Mouse (Mus musculus) embryonic facial prominence, embryonic 11.5 days (tissue): Measurements from ENCODE around the gene Plekhg5. TPM values are rescaled to one million over a fixed set of nuclear protein-coding genes. Genes with fewer than 3 reads are reported as not detected.

Experiments
- ATAC-seq: fragments of 200-750 bp; cut with Nextera tagmentation; replicated peaks from 2 replicates; pipeline ENCODE4 v1.8.0; 2017; ENCODE audit warnings: low read depth; ENCODE audit not compliant: insufficient number of reproducible peaks, low FRiP score, low TSS enrichment
- DNase-seq: peaks from one replicate; pipeline ENCODE4 v3.0.0-alpha.2; 2015; ENCODE audit warnings: low spot score
- H3K27ac ChIP-seq: fragments of 300-500 bp; sonication (generic); replicated peaks from 2 replicates; pipeline ENCODE4 v1.5.1; 2014; ENCODE audit warnings: mild to moderate bottlenecking, low read depth, low read length, control low read depth
- H3K27me3 ChIP-seq: fragments of 300-500 bp; sonication (generic); 2 replicates; pipeline ENCODE4 v1.6.1; 2014; ENCODE audit warnings: mild to moderate bottlenecking, low read length, moderate library complexity, mixed read lengths; ENCODE audit not compliant: control insufficient read depth, insufficient read depth
- H3K36me3 ChIP-seq: fragments of 300-500 bp; sonication (generic); replicated peaks from 2 replicates; pipeline ENCODE4 v1.6.1; 2014; ENCODE audit warnings: low read depth, mild to moderate bottlenecking, low read length, moderate library complexity, mixed read lengths; ENCODE audit not compliant: control insufficient read depth, insufficient read depth
- H3K4me1 ChIP-seq: fragments of 300-500 bp; sonication (generic); 2 replicates; pipeline ENCODE4 v1.6.1; 2014; ENCODE audit warnings: low read length, mixed read lengths; ENCODE audit not compliant: control insufficient read depth, insufficient read depth
- H3K4me2 ChIP-seq: fragments of 300-500 bp; sonication (generic); 2 replicates; pipeline ENCODE4 v1.6.1; 2014; ENCODE audit warnings: low read depth, mild to moderate bottlenecking, control low read depth, low read length, moderate library complexity
- H3K4me3 ChIP-seq: fragments of 300-500 bp; sonication (generic); 2 replicates; pipeline ENCODE4 v1.5.1; 2014; ENCODE audit warnings: low read depth, low read length, control low read depth
- H3K9ac ChIP-seq: fragments of 300-500 bp; sonication (generic); replicated peaks from 2 replicates; pipeline ENCODE4 v1.6.1; 2014; ENCODE audit warnings: mild to moderate bottlenecking, control low read depth, low read length
- H3K9me3 ChIP-seq: fragments of 300-500 bp; sonication (generic); replicated peaks from 2 replicates; pipeline ENCODE4 v1.6.1; 2016; ENCODE audit warnings: mild to moderate bottlenecking, low read length, inconsistent platforms, mixed read lengths; ENCODE audit not compliant: control insufficient read depth
- WGBS: fragments of 180-500 bp; shearing (Covaris S2); extraction: QIAGEN DNeasy Blood & Tissue Kit; methylation state at CpG from one replicate; pipeline ENCODE4 v1.1.7; 2014; 5-methylcytosine and 5-hydroxymethylcytosine counted together
- polyA plus RNA-seq: library from polyadenylated mRNA; unstranded; fragments of >200 nt; fragmentation: Nextera tagmentation; extraction: Ambion mirVana; gene quantifications from 2 replicates; pipeline ENCODE4 v1.2.1, GENCODE M21; 2014

Plekhg5 gene
- 5.3 and 6.8 TPM in 2 replicates for polyA plus RNA-seq

GRCm38 (mm10) chr4:152072121-152072601 lies at the start of gene Plekhg5:
Gene Plekhg5 (plus strand): TSS chr4:152072498.
- DNase-seq = no peak
- no peaks in the 10 kb centered on the region for H3K9me3 ChIP-seq
- ATAC-seq = no peak
- H3K36me3 ChIP-seq = no peaks in the 10 kb centered on the region
- no peak within 1 kb of the TSS for H3K27ac ChIP-seq
- no peaks in the 10 kb centered on the region for H3K27me3 ChIP-seq
- H3K4me3 ChIP-seq = no peak within 1 kb of the TSS
- no peak within 1 kb of the TSS for H3K4me2 ChIP-seq
- no peak within 1 kb of the TSS for H3K9ac ChIP-seq
- H3K4me1 ChIP-seq = no peaks in the 10 kb centered on the region; the same call in 1 of the 2 replicates
- WGBS = 72% methylated on average over 10 of the region's 10 CpGs

GRCm38 (mm10) chr4:152022506-152022905 lies 49.8 kb upstream of the Plekhg5 start:
- no peak for ATAC-seq
- Histone ChIP-seq H3K4me3 (no peak overlapping the region), H3K36me3 (peaks cover 11% of the 10 kb centered on the region), H3K4me1 (peaks cover 6% of the 10 kb centered on the region), H3K27me3 (no peaks in the 10 kb centered on the region), H3K9ac (no peak overlapping the region), H3K9me3 (no peaks in the 10 kb centered on the region), H3K4me2 (no peak overlapping the region), H3K27ac (no peak overlapping the region)
- no peak for DNase-seq
- 89% methylated on average over 8 of the region's 8 CpGs for WGBS

GRCm38 (mm10) chr4:152024525-152024924 lies 47.8 kb upstream of the Plekhg5 start:
- ATAC-seq (no peak), DNase-seq (no peak)
- no peak overlapping the region for H3K4me3 ChIP-seq
- H3K4me1 ChIP-seq = peaks cover 9% of the 10 kb centered on the region
- no peak overlapping the region for H3K4me2 ChIP-seq
- peaks cover 10% of the 10 kb centered on the region for H3K36me3 ChIP-seq
- H3K9ac ChIP-seq = no peak overlapping the region
- 91% methylated on average over 11 of the region's 11 CpGs for WGBS
- H3K9me3 ChIP-seq = no peaks in the 10 kb centered on the region
- no peak overlapping the region for H3K27ac ChIP-seq
- H3K27me3 ChIP-seq = no peaks in the 10 kb centered on the region

- Histone ChIP-seq H3K4me2 (peak overlapping the region; percentile 87), H3K9me3 (no peaks in the 10 kb centered on the region), H3K4me3 (peak overlapping the region; percentile 61), H3K9ac (peak overlapping the region; percentile 57), H3K4me1 (peaks cover 9% of the 10 kb centered on the region), H3K36me3 (no peaks in the 10 kb centered on the region; the same call in none of the 2 replicates), H3K27ac (no peak overlapping the region), H3K27me3 (no peaks in the 10 kb centered on the region)
- WGBS = 2% methylated on average over 36 of the region's 41 CpGs
- no peak for DNase-seq
- peak; percentile 49 for ATAC-seq
Measured at GRCm38 (mm10) chr4:152026751-152027508, 45.4 kb upstream of the Plekhg5 start.

- Histone ChIP-seq H3K36me3 (no peaks in the 10 kb centered on the region; the same call in none of the 2 replicates), H3K9ac (peak within 1 kb of the TSS; percentile 57), H3K27ac (no peak within 1 kb of the TSS), H3K4me2 (peak within 1 kb of the TSS; percentile 87), H3K27me3 (no peaks in the 10 kb centered on the region), H3K9me3 (no peaks in the 10 kb centered on the region), H3K4me1 (peaks cover 9% of the 10 kb centered on the region), H3K4me3 (peak within 1 kb of the TSS; percentile 61)
- under 1% methylated on average over 33 of the region's 35 CpGs for WGBS
- DNase-seq (peak; percentile 99), ATAC-seq (peak; percentile 96)
Measured at GRCm38 (mm10) chr4:152027524-152027923, 44.8 kb upstream of the Plekhg5 start, which contains the start of gene Zbtb48. Gene Zbtb48 (minus strand): TSS chr4:152027671.

GRCm38 (mm10) chr4:152028456-152028855 lies 43.8 kb upstream of the Plekhg5 start:
- Histone ChIP-seq H3K9ac (no peak overlapping the region; the same call in 1 of the 2 replicates), H3K4me2 (peak overlapping the region; percentile 79), H3K36me3 (no peaks in the 10 kb centered on the region; the same call in 1 of the 2 replicates), H3K9me3 (no peaks in the 10 kb centered on the region), H3K4me3 (peak overlapping the region; percentile 61), H3K4me1 (peaks cover 9% of the 10 kb centered on the region), H3K27me3 (no peaks in the 10 kb centered on the region), H3K27ac (no peak overlapping the region)
- ATAC-seq (no peak), DNase-seq (no peak)
- 68% methylated on average over 15 of the region's 15 CpGs for WGBS

- DNase-seq (no peak), ATAC-seq (no peak)
- Histone ChIP-seq H3K9me3 (no peaks in the 10 kb centered on the region), H3K4me3 (no peak overlapping the region), H3K9ac (no peak overlapping the region), H3K36me3 (no peaks in the 10 kb centered on the region), H3K4me2 (no peak overlapping the region), H3K27me3 (no peaks in the 10 kb centered on the region), H3K4me1 (peaks cover 9% of the 10 kb centered on the region), H3K27ac (no peak overlapping the region)
- WGBS = 44% methylated on average over 5 of the region's 5 CpGs
Measured at GRCm38 (mm10) chr4:152029087-152029486, 43.2 kb upstream of the Plekhg5 start.

GRCm38 (mm10) chr4:152029997-152030396 lies 42.3 kb upstream of the Plekhg5 start:
- WGBS = 79% methylated on average over 4 of the region's 4 CpGs
- DNase-seq (no peak), ATAC-seq (no peak)
- Histone ChIP-seq H3K9ac (no peak overlapping the region), H3K27ac (no peak overlapping the region), H3K4me3 (no peak overlapping the region), H3K36me3 (no peaks in the 10 kb centered on the region), H3K27me3 (no peaks in the 10 kb centered on the region), H3K4me1 (peaks cover 9% of the 10 kb centered on the region), H3K9me3 (no peaks in the 10 kb centered on the region), H3K4me2 (no peak overlapping the region)
